Mouse (Mus musculus): ENCODE data around the gene Arsb. TPM values are rescaled to one million over a fixed set of nuclear protein-coding genes. Genes with fewer than 3 reads are reported as not detected.

Gene Arsb
- polyA plus RNA-seq, 1 experiment, result 26.0 TPM

GRCm38 (mm10) chr13:93894105-93894504 lies 122.7 kb downstream of the Arsb start:
- no peak for DNase-seq

DNA sequence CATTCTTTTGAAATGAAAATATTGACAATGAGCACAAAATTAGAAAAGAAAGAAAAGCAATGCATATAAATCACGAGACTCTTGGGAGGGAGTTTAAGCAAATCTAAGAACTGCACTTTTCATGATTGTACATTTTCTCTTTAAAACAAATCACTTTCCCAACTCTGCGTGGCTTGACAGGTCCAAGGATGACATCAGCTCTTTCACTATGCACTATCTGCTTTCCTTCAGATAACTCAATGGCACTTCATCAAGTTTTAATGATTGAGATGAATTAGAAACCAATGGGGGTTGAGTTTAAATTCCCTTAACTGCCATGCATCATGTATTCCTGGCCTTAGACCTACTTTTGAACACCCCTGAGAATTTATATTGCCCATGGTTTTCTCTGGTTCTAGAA lies 124.0 kb downstream of the Arsb start:
- Histone ChIP-seq H3K4me3 (replicated peaks; ENCODE audit: extremely low read depth, low read depth, low read length) (no peak overlapping the region), H3K4me1 (ENCODE audit: control insufficient read depth, insufficient read depth, low read length) (no peaks in the 10 kb centered on the region)
- DNase-seq, result no peak
- TF ChIP-seq CTCF (IDR thresholded peaks at IDR 0.05; ENCODE audit: insufficient read depth, low read length) (no peak), POLR2A (IDR thresholded peaks at IDR 0.05; ENCODE audit: borderline replicate concordance, extremely low read depth, low read depth, low read length) (no peak)
- WGBS, result 76% methylated on average over 2 of the region's 2 CpGs

More at GRCm38 (mm10) chr13:93894105-93894504, 122.7 kb downstream of the Arsb start:
- Histone ChIP-seq H3K4me3 (replicated peaks; ENCODE audit: extremely low read depth, low read depth, low read length) (no peak overlapping the region), H3K4me1 (ENCODE audit: control insufficient read depth, insufficient read depth, low read length) (no peaks in the 10 kb centered on the region)
- TF ChIP-seq CTCF (IDR thresholded peaks at IDR 0.05; ENCODE audit: insufficient read depth, low read length) (no peak), POLR2A (IDR thresholded peaks at IDR 0.05; ENCODE audit: borderline replicate concordance, extremely low read depth, low read depth, low read length) (no peak)
- WGBS, result 76% methylated on average over 2 of the region's 2 CpGs

- no peak for TF ChIP-seq POLR2A (IDR thresholded peaks at IDR 0.05; ENCODE audit: borderline replicate concordance, extremely low read depth, low read depth, low read length)
- TF ChIP-seq CTCF (IDR thresholded peaks at IDR 0.05; ENCODE audit: insufficient read depth, low read length), result no peak
- Histone ChIP-seq H3K4me1 (ENCODE audit: control insufficient read depth, insufficient read depth, low read length) (no peaks in the 10 kb centered on the region), H3K4me3 (replicated peaks; ENCODE audit: extremely low read depth, low read depth, low read length) (no peak overlapping the region)
- WGBS, result 50% methylated on average over 13 of the region's 13 CpGs
- DNase-seq, result no peak
Measured at GRCm38 (mm10) chr13:93897943-93898826, 126.8 kb downstream of the Arsb start.

DNA sequence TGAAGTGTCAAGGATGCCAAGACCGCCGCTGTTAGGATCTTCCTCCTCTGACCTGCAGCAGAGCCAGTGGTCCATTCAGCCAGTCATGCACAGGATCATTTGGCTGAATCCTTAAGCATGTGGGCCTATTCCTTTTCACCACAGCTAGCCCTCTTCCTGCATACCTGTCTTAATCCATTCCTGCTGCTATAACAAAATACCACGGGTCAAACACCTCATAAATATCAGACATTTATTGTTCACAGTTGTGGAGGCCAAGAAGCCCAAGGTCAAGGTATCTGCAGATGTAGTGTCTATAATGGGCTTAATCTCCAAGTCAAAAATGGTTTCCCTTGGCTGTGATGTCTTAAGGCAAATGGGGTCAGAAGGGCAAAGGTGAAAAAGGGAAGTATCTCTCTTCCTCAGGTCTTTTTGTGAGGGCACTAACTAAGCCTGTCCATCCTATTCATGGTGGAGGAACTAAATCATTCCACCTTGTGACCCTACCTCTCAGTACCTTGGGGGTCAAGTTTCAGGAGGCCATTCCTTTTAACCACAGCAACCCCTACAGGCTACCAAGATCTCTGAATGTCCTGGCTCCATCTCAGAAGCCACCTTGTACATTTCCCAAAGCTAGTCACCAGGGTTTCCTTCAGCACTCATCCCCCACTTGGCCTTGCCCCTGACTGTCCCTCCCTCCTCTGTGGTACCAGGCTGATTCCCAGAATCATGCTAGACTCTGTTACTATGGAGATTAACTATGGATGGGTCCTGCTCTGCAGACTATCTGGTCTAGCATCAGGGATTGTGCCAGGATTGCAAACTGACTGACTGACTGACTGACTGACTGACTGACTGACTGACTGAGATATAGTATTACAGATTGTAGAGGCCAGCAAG lies 128.2 kb downstream of the Arsb start:
- H3K4me3 ChIP-seq (replicated peaks; ENCODE audit: extremely low read depth, low read depth, low read length), result no peak overlapping the region
- TF ChIP-seq POLR2A (IDR thresholded peaks at IDR 0.05; ENCODE audit: borderline replicate concordance, extremely low read depth, low read depth, low read length) (no peak), CTCF (IDR thresholded peaks at IDR 0.05; ENCODE audit: insufficient read depth, low read length) (no peak)
- WGBS, result 91% methylated on average over 3 of the region's 3 CpGs

GRCm38 (mm10) chr13:93900934-93901626 lies 129.7 kb downstream of the Arsb start:
- Histone ChIP-seq H3K4me1 (ENCODE audit: control insufficient read depth, insufficient read depth, low read length) (no peaks in the 10 kb centered on the region), H3K4me3 (replicated peaks; ENCODE audit: extremely low read depth, low read depth, low read length) (no peak overlapping the region)
- no peak for DNase-seq
- 74% methylated on average over 13 of the region's 13 CpGs for WGBS
- no peak for TF ChIP-seq POLR2A (IDR thresholded peaks at IDR 0.05; ENCODE audit: borderline replicate concordance, extremely low read depth, low read depth, low read length)
- no peak for TF ChIP-seq CTCF (IDR thresholded peaks at IDR 0.05; ENCODE audit: insufficient read depth, low read length)

More for the DNA sequence above, 128.2 kb downstream of the Arsb start:
- DNase-seq, result no peak
- no peaks in the 10 kb centered on the region for H3K4me1 ChIP-seq (ENCODE audit: control insufficient read depth, insufficient read depth, low read length)

- WGBS, result 97% methylated on average over 2 of the region's 2 CpGs
- no peaks in the 10 kb centered on the region for H3K4me1 ChIP-seq (ENCODE audit: control insufficient read depth, insufficient read depth, low read length)
- DNase-seq, result no peak
- H3K4me3 ChIP-seq (replicated peaks; ENCODE audit: extremely low read depth, low read depth, low read length), result no peak overlapping the region
- no peak for TF ChIP-seq CTCF (IDR thresholded peaks at IDR 0.05; ENCODE audit: insufficient read depth, low read length)
- TF ChIP-seq POLR2A (IDR thresholded peaks at IDR 0.05; ENCODE audit: borderline replicate concordance, extremely low read depth, low read depth, low read length), result no peak
Measured at GRCm38 (mm10) chr13:93902126-93902525, 130.7 kb downstream of the Arsb start.

GRCm38 (mm10) chr13:93906552-93907245 lies 135.3 kb downstream of the Arsb start:
- WGBS, result 90% methylated on average over 10 of the region's 10 CpGs
- no peak for TF ChIP-seq POLR2A (IDR thresholded peaks at IDR 0.05; ENCODE audit: borderline replicate concordance, extremely low read depth, low read depth, low read length)
- TF ChIP-seq CTCF (IDR thresholded peaks at IDR 0.05; ENCODE audit: insufficient read depth, low read length), result no peak
- no peak for DNase-seq
- H3K4me1 ChIP-seq (ENCODE audit: control insufficient read depth, insufficient read depth, low read length), result no peaks in the 10 kb centered on the region
- H3K4me3 ChIP-seq (replicated peaks; ENCODE audit: extremely low read depth, low read depth, low read length), result no peak overlapping the region

GRCm38 (mm10) chr13:93907971-93908370 lies 136.5 kb downstream of the Arsb start:
- 96% methylated on average over 3 of the region's 3 CpGs for WGBS
- H3K4me1 ChIP-seq (ENCODE audit: control insufficient read depth, insufficient read depth, low read length), result no peaks in the 10 kb centered on the region
- TF ChIP-seq POLR2A (IDR thresholded peaks at IDR 0.05; ENCODE audit: borderline replicate concordance, extremely low read depth, low read depth, low read length) (no peak), CTCF (IDR thresholded peaks at IDR 0.05; ENCODE audit: insufficient read depth, low read length) (no peak)
- no peak for DNase-seq
- H3K4me3 ChIP-seq (replicated peaks; ENCODE audit: extremely low read depth, low read depth, low read length), result no peak overlapping the region
